Mouse (Mus musculus) megakaryocyte, embryonic 14.5 days (primary cell): Measurements from ENCODE around the gene Syce1. TPM values are rescaled to one million over a fixed set of nuclear protein-coding genes. Genes with fewer than 3 reads are reported as not detected.
A peak's percentile ranks its signal among the peaks of the same experiment; 100 is the strongest.

Experiments used
- H3K27me3 ChIP-seq: replicated peaks from 2 replicates; pipeline ENCODE3; 2012; ENCODE audit warnings: inconsistent platforms
- H3K36me3 ChIP-seq: replicated peaks from 2 replicates; pipeline ENCODE3; 2012; ENCODE audit warnings: low read length, inconsistent platforms, mixed read lengths
- H3K4me1 ChIP-seq: 2 replicates; pipeline ENCODE4 v1.6.1; 2012; ENCODE audit warnings: inconsistent platforms
- H3K4me3 ChIP-seq: replicated peaks from 2 replicates; pipeline ENCODE3; 2012; ENCODE audit warnings: moderate library complexity, mild to moderate bottlenecking, inconsistent platforms
- H3K9me3 ChIP-seq: 2 replicates; pipeline ENCODE4 v1.6.1; 2012; ENCODE audit warnings: inconsistent platforms
- FLI1 ChIP-seq: IDR thresholded peaks from 2 replicates; pipeline ENCODE4 v1.6.1; 2012; ENCODE audit warnings: low read length, inconsistent platforms, mixed read lengths
- GATA1 ChIP-seq: IDR thresholded peaks from 3 replicates; pipeline ENCODE4 v1.6.1; 2012; ENCODE audit warnings: mixed read lengths, low read length, inconsistent platforms, borderline replicate concordance
- polyA plus RNA-seq: library from polyadenylated mRNA; stranded (reverse); fragments of >175 nt; gene quantifications from 2 replicates; pipeline ENCODE4 v1.2.3, GENCODE M21; 2012; ENCODE audit warnings: low replicate concordance; ENCODE audit not compliant: insufficient read depth

Syce1 gene
- 0.38 TPM in 1 of 2 replicates, not detected in the other for polyA plus RNA-seq

DNA sequence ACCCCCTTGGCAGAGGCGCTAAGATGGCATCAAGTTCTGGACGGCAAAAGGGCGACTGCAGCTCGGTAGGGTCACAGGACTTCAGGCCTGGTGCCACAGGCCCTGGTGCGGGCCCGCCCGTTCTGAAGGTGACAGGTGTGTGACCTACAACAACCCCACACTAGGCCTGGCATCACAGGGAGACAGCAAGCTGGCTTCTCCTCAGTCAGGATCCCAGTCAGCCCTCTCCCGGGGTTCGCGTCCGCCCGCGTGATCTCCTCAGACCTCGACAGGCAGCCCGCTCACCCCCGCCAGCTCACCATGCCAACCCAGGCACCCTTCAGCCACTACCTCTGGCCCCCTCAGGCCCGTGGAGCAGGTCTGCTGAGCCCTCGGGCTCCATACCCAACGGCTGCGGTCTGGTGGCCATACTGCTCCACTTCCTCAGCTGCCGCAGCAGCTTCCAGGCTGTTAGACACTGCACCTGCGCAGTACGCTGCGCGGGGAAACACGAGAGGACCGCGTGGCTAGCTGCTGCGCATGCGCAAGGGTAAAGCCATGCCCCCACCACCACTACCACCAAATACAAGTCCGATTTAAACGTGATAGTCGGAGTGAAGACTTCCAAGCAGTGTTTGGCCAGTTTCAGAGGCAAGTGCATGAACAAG is at the start of gene Syce1:
Gene Syce1 (minus strand): TSS at position 447 of the 647 bp plus-strand sequence.
- no peak for TF ChIP-seq GATA1
- TF ChIP-seq FLI1 = no peak
- H3K27me3 ChIP-seq = peaks cover 9% of the 10 kb centered on the region
- H3K9me3 ChIP-seq = no peaks in the 10 kb centered on the region

DNA sequence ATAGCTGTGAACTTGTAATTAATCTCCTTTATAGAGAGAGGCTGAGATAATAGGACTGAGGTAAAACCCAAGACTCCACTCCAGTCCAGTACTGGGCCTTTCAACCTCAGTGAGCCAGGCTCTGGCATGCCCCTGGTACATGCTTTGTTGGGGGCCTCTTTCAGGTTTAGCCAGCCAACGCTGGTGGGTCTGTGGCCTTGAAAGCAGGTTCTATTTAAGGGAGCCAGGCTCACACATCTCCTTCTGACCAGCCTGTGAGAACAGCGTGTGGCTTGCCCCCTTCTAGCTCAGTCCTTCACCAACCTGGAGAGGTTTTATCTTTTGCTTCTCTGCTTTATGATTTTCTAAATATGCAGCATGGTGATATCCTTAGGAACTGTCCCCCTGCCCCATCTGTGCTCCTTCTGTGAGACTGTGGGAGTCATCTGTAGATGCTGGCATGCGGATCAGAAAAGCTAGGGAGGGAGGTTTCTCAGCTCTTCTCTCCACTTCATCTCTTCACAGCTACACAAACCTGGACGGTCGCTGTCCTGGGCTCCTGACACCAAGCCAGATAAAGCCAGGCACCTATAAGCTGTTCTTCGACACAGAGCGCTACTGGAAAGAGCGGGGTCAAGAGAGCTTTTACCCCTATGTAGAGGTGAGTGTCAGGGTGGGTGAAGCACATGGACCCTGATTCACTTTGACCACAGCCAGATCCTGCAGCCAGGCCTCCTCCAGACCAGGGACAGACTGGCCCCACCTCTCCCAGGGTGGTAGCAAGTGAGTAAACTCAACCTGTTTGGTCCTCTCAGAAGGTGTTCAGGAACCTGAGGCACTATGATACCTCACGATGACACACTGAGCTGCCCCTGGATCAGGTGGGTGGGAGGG is 48.8 kb upstream of the Syce1 start:
- H3K27me3 ChIP-seq = peaks cover 82% of the 10 kb centered on the region
- TF ChIP-seq GATA1 (no peak), FLI1 (no peak)
- H3K4me1 ChIP-seq = peaks cover 20% of the 10 kb centered on the region
- H3K4me3 ChIP-seq = no peak overlapping the region
- H3K9me3 ChIP-seq = no peaks in the 10 kb centered on the region
- no peaks in the 10 kb centered on the region for H3K36me3 ChIP-seq

More for the DNA sequence above, at the start of gene Syce1:
- Histone ChIP-seq H3K36me3 (no peaks in the 10 kb centered on the region), H3K4me3 (no peak within 1 kb of the TSS), H3K4me1 (no peaks in the 10 kb centered on the region)

DNA sequence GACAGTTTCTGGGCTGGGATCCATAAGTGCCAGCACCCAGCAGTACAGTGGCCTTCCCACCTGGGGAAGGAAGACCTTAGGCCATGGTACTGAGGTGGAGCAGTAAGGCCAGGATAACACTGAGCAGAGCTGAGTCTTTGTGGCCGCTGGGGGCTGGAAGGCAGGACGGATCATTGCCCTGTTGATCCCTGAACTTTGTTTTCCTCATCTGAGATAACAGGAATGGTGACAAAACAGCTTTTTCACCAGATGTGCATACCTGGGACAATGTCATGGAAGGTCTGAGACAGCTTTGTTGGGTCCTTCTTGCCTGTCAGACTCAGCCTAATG is 48.1 kb upstream of the Syce1 start:
- H3K4me1 ChIP-seq = peaks cover 19% of the 10 kb centered on the region
- peaks cover 77% of the 10 kb centered on the region for H3K27me3 ChIP-seq
- no peak overlapping the region for H3K4me3 ChIP-seq
- no peaks in the 10 kb centered on the region for H3K36me3 ChIP-seq
- TF ChIP-seq FLI1 (no peak), GATA1 (no peak)
- H3K9me3 ChIP-seq = no peaks in the 10 kb centered on the region

DNA sequence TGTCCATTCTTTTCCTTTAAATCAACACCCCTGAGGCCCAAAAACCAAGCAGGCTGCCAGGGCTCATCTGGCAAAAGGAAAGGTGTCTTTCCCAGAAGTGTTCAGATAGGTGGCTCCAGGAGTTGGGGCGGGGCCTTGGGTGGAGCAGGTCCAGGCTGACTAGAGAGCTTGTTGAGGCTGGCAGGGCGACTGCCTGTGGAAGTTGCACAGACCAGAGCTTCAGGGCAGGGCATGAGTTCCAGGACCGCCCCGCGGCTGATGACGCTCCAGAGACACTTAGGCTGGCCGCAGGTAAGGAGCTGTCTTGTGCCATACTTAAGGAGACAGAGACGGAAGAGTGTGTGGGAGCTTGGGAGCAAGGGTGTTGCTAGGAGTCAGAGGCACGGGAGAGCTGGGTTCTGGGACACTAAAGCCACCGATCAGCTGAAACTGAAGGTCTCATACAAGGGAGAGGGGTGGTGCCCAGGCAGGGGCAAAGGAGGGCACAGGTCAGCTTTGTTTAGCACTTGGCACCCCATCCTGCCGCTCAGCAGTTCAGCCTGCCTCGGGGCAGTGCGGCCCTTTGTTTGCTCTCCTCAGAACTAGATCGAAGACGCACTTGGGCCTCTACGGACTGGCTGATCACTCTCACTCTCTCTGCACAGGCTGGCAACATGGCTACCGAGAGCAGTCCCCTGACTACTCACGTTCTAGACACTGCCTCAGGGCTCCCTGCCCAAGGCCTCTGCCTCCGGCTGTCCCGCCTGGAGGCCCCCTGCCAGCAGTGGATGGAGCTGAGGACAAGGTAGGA is 47.5 kb upstream of the Syce1 start, which contains the start of gene Urah:
Gene Urah (plus strand): TSS at position 51 of the 790 bp plus-strand sequence.
- Histone ChIP-seq H3K4me3 (no peak within 1 kb of the TSS), H3K36me3 (no peaks in the 10 kb centered on the region), H3K4me1 (peaks cover 19% of the 10 kb centered on the region), H3K9me3 (no peaks in the 10 kb centered on the region), H3K27me3 (peaks cover 76% of the 10 kb centered on the region)
- TF ChIP-seq GATA1 = no peak
- TF ChIP-seq FLI1 = no peak

DNA sequence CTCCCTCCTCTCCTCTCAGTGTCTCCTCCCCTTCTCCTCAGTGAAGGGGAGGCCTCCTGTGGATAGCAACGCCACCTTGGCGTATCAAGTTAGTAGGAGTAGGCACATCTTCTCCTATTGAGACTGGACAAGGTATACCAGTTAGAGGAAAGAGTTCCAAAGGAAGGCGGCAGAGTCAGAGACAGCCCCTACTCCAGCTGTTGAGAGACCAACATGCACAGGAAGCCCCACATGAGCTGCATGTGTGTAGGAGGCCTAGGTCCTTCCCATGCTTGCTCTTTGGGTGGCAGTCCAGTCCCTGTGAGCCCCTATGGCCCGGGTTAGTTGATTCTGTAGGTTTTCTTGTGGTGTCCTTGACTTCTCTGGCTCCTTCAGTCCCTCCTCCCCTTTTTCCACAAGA is 45.7 kb upstream of the Syce1 start:
- Histone ChIP-seq H3K27me3 (peaks cover 62% of the 10 kb centered on the region), H3K4me3 (no peak overlapping the region), H3K36me3 (no peaks in the 10 kb centered on the region), H3K4me1 (peaks cover 17% of the 10 kb centered on the region), H3K9me3 (no peaks in the 10 kb centered on the region)
- TF ChIP-seq FLI1 (no peak), GATA1 (no peak)

DNA sequence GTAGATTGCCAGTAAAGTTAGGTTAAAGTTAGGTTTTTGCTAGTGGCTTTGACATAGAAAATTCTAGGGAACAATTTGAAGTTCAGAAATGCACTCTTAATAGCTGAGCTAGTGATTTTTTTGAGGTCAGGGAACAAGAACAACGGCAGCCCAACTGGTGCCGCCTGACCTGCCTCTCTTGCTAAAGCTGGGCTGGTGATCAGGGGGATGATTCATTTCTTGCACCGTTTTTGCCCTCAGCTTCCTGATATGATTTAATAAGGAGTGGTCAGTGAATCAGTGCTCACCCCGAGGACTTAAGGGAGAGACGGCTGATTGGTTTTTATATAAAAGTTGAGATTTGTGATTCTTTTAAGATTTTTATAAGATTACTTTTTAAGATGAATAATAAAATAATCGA is 43.8 kb upstream of the Syce1 start:
- H3K9me3 ChIP-seq = no peaks in the 10 kb centered on the region
- H3K27me3 ChIP-seq = peaks cover 48% of the 10 kb centered on the region
- no peak for TF ChIP-seq FLI1
- TF ChIP-seq GATA1 = no peak
- H3K36me3 ChIP-seq = no peaks in the 10 kb centered on the region
- no peak overlapping the region for H3K4me3 ChIP-seq
- H3K4me1 ChIP-seq = peaks cover 15% of the 10 kb centered on the region

DNA sequence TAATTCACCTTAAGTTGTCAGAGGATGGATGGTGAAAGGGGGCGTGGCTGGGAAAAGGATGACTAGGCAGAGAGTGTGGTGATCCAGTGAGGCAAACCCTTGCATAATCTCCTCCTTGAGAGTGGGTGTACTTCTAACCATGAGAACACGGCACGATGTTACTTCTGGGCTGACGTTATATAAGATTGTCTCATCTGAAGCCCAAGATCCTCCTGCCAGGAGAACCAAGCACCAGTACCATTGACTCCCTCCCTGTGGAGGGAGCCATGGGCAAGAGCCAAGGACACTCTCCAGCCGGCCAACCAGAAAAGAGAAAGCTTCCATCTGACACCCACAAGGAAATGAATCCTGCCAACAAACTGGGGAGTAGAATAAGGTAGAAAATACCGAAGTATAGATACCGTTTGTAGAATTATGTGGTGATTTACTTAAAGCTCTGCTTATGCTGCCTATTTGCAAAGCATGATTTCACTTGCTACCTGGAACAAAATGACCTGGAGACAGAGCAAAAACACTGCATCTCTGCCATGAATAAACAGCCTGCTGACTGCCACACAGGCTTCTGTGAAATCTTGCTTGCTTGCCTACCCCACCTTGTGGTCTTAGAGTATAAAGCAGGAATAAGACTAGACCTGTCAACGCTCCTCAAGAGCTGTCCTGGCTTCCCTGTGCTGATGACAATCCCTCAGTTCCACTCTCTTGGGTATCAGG is 40.7 kb upstream of the Syce1 start:
- TF ChIP-seq GATA1 (no peak), FLI1 (no peak)
- H3K9me3 ChIP-seq = no peaks in the 10 kb centered on the region
- peak overlapping the region; percentile 80 for H3K4me3 ChIP-seq
- peaks cover 28% of the 10 kb centered on the region for H3K27me3 ChIP-seq
- H3K4me1 ChIP-seq = peaks cover 10% of the 10 kb centered on the region
- H3K36me3 ChIP-seq = no peaks in the 10 kb centered on the region

DNA sequence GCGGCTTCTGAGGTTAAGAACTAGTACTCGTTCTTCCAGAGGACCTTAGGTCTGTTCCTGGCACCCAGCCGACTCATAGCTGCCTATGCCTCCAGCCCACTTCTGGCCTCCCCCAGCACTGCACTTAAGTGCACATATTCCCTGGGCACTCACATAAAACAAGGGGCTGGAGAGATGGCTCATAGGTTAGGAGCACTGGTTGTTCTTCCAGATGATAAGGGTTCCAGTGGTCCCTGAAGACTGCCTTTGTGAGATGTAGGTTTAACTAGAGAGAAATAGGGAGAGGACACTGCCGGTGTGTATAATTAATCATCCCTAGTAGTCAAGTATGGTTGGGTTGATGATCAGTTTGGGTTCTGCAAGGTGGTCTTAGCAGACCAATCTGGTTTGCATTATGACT is 35.1 kb upstream of the Syce1 start:
- no peaks in the 10 kb centered on the region for H3K9me3 ChIP-seq

More for the DNA sequence above, 35.1 kb upstream of the Syce1 start:
- Histone ChIP-seq H3K36me3 (peaks cover 3% of the 10 kb centered on the region), H3K4me1 (peaks cover 11% of the 10 kb centered on the region), H3K4me3 (no peak overlapping the region), H3K27me3 (peaks cover 21% of the 10 kb centered on the region)
- no peak for TF ChIP-seq FLI1
- no peak for TF ChIP-seq GATA1
